Mouse (Mus musculus) embryonic facial prominence, embryonic 15.5 days (tissue): ENCODE data around the gene Syce2. TPM values are rescaled to one million over a fixed set of nuclear protein-coding genes. Genes with fewer than 3 reads are reported as not detected.

ENCODE experiments used
- ATAC-seq: fragments of 200-750 bp; cut with Nextera tagmentation; 2 replicates; pipeline ENCODE4 v1.8.0; 2017; ENCODE audit warnings: low read depth, moderate TSS enrichment; ENCODE audit not compliant: insufficient number of reproducible peaks, low FRiP score, low TSS enrichment
- H3K27ac ChIP-seq: fragments of 300-500 bp; sonication (generic); replicated peaks from 2 replicates; pipeline ENCODE4 v1.5.1; 2015; ENCODE audit warnings: mild to moderate bottlenecking, inconsistent platforms
- H3K27me3 ChIP-seq: fragments of 300-500 bp; sonication (generic); 2 replicates; pipeline ENCODE4 v1.6.1; 2015; ENCODE audit warnings: inconsistent platforms
- H3K36me3 ChIP-seq: fragments of 300-500 bp; sonication (generic); 2 replicates; pipeline ENCODE4 v1.6.1; 2015; ENCODE audit warnings: mild to moderate bottlenecking, inconsistent platforms
- H3K4me1 ChIP-seq: fragments of 300-500 bp; sonication (generic); 2 replicates; pipeline ENCODE4 v1.6.1; 2015; ENCODE audit warnings: inconsistent platforms
- H3K4me2 ChIP-seq: fragments of 300-500 bp; sonication (generic); replicated peaks from 2 replicates; pipeline ENCODE4 v1.6.1; 2015; ENCODE audit warnings: mild to moderate bottlenecking, inconsistent platforms
- H3K4me3 ChIP-seq: fragments of 300-500 bp; sonication (generic); replicated peaks from 2 replicates; pipeline ENCODE4 v1.5.1; 2015; ENCODE audit warnings: mild to moderate bottlenecking, inconsistent platforms
- H3K9ac ChIP-seq: fragments of 300-500 bp; sonication (generic); 2 replicates; pipeline ENCODE4 v1.6.1; 2015; ENCODE audit warnings: inconsistent platforms
- H3K9me3 ChIP-seq: fragments of 300-500 bp; sonication (generic); replicated peaks from 2 replicates; pipeline ENCODE4 v1.6.1; 2016; ENCODE audit warnings: inconsistent platforms
- WGBS: fragments of 180-500 bp; shearing (Covaris S2); methylation state at CpG from one replicate; pipeline ENCODE4 v1.1.7; 2015; 5-methylcytosine and 5-hydroxymethylcytosine counted together
- polyA plus RNA-seq: library from polyadenylated mRNA; unstranded; fragments of >200 nt; fragmentation: Nextera tagmentation; extraction: Ambion mirVana; gene quantifications from 2 replicates; pipeline ENCODE4 v1.2.1, GENCODE M21; 2015

The Syce2 gene
- polyA plus RNA-seq, 1 experiment from 2014 or later: 72.9 TPM

DNA sequence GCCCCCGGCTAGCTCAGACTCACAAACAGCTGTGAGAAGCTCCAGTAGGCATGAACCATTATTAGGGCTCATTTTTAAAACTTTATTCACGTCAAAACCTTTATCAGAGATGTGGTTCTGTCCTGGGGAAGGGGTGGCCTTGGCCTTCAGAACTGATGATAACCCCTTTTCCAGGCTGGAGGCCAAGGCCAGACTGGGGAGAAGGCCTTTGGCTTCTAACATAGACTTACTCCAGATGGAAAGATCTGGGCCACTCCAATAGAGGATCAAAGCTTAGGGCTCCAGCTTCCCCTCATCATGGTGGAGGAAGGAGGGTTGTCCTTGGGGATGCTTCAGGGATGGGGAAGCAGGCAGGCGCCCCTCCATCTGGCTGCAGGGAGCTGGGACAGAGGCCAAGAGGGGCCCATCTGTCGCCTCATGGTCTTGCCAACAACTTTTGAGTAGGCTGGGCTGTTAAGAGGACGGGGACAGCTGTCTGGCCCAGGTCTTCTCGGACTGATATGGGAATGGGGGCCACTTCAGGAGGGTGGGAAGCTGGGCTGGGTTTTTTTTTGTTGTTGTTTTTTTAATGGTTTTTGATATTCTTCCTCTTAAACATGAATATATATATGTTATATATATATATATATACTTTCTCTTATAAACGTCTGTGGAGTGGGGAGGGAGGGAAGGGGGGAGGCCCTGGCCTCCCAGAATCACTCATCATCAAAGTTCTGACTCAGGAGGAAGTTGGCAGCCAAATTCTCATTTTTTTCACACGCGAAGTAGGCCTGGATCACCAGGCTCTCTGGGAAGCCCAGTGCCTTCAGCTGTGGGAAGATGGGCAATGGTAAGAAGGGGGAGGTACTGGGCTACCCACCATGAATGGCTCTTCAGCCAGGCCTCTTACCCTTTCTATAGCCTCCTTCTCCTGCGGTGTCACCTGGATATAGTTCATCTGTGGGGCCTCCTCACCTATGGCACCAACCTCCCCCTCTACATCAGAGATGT lies 36.8 kb upstream of the Syce2 start:
- no peak for ATAC-seq
- Histone ChIP-seq H3K36me3 (peaks cover 50% of the 10 kb centered on the region), H3K4me3 (no peak overlapping the region), H3K9ac (no peak overlapping the region), H3K9me3 (no peaks in the 10 kb centered on the region), H3K4me1 (peaks cover 56% of the 10 kb centered on the region), H3K27ac (peak overlapping the region; percentile 58; the same call in 1 of the 2 replicates), H3K4me2 (no peak overlapping the region), H3K27me3 (no peaks in the 10 kb centered on the region)
- 64% methylated on average over 10 of the region's 10 CpGs for WGBS

GRCm38 (mm10) chr8:84837149-84837911 lies 34.6 kb upstream of the Syce2 start:
- H3K4me3 ChIP-seq: no peak overlapping the region
- peaks cover 52% of the 10 kb centered on the region for H3K4me1 ChIP-seq
- 40% methylated on average over 8 of the region's 8 CpGs for WGBS

DNA sequence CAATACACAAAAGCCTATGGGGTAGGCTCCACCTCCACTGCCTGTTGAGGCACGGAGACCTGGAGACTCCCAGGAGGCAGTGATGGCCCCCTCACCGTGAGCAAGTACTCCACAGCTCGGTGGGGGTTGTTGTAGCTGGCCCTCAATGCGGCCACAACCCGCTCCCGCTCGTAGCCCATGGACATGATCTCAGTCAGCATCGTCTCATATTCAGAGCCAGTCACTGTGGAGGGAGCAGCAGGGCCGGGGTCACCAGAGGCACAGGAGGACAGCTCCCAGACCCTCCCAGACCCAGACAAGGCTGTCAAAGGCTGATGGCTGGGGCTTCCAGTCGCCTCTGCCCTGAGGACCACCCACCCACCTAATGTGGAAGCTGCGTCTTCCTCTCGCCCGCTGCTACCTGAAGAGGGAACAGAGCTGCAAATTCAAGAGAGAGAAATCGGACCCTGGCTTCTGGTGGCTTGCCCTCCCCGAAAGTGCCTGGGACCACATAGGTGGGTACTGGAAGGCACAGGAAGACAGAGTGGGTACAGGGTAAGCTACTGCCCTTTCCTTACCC lies 33.9 kb upstream of the Syce2 start:
- no peak overlapping the region for H3K9ac ChIP-seq
- H3K4me1 ChIP-seq: peaks cover 55% of the 10 kb centered on the region
- no peaks in the 10 kb centered on the region for H3K9me3 ChIP-seq
- no peak overlapping the region for H3K4me2 ChIP-seq
- no peak overlapping the region for H3K4me3 ChIP-seq
- peak overlapping the region; percentile 35; the same call in 1 of the 2 replicates for H3K27ac ChIP-seq
- H3K36me3 ChIP-seq: peaks cover 69% of the 10 kb centered on the region
- no peak for ATAC-seq
- WGBS: 75% methylated on average over 15 of the region's 15 CpGs
- no peaks in the 10 kb centered on the region for H3K27me3 ChIP-seq

More at GRCm38 (mm10) chr8:84837149-84837911, 34.6 kb upstream of the Syce2 start:
- no peak overlapping the region for H3K9ac ChIP-seq
- 0 out of 2 replicates have a peak, but pooled peaks have one; percentile 6 for ATAC-seq
- H3K9me3 ChIP-seq: no peaks in the 10 kb centered on the region
- no peaks in the 10 kb centered on the region for H3K27me3 ChIP-seq
- peak overlapping the region; percentile 35 for H3K27ac ChIP-seq
- no peak overlapping the region for H3K4me2 ChIP-seq
- peaks cover 63% of the 10 kb centered on the region for H3K36me3 ChIP-seq

DNA sequence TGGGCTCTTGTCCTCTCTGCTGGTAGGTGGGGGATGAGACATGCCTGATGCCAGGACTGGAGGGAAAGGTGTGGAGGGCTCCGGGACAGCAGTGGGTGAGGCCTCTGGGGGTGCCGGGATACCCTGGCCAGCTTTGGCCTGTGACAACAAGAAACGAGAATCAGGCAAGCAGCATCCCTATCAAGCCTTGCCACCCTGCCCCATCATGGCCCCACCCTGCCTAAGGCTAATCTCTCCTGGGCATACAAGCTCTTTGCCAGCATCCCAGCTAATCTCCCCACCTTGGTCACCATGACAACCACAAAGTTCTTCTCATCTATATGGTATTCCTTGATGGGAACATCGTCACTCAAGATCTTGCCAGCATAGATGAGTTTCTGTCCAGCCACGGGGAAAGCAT lies 33.4 kb upstream of the Syce2 start:
- no peak overlapping the region for H3K27ac ChIP-seq
- 87% methylated on average over 5 of the region's 5 CpGs for WGBS
- no peak overlapping the region for H3K9ac ChIP-seq
- H3K4me2 ChIP-seq: no peak overlapping the region
- no peak for ATAC-seq
- no peaks in the 10 kb centered on the region for H3K9me3 ChIP-seq
- no peaks in the 10 kb centered on the region for H3K27me3 ChIP-seq
- no peak overlapping the region for H3K4me3 ChIP-seq
- peaks cover 74% of the 10 kb centered on the region for H3K36me3 ChIP-seq
- peaks cover 55% of the 10 kb centered on the region for H3K4me1 ChIP-seq

DNA sequence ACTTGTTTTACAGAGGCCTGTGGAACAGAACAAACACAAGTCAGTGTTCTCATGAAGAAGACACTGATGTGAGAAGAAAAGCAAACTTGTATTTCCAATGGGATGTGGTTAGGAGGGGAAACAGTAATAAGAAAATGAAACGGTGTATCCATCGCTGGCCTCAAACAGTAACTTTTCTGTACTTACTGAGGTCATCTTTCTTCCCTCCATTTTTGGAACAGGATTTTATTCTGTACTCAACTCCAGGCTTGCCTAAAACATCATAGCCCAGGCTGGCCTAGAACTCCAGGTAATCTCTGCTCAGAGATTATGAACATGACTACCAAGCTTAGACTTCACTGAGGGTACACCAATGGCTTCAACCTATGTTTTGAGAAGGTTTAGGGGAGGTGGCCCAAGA lies 32.5 kb upstream of the Syce2 start:
- Histone ChIP-seq H3K9ac (peak overlapping the region; percentile 89; the same call in 1 of the 2 replicates), H3K9me3 (no peaks in the 10 kb centered on the region), H3K27me3 (no peaks in the 10 kb centered on the region), H3K4me2 (peak overlapping the region; percentile 64), H3K27ac (peak overlapping the region; percentile 92; the same call in 1 of the 2 replicates), H3K4me1 (peaks cover 55% of the 10 kb centered on the region), H3K36me3 (peaks cover 74% of the 10 kb centered on the region), H3K4me3 (peak overlapping the region; percentile 86)
- 81% methylated on average over 2 of the region's 2 CpGs for WGBS
- ATAC-seq: no peak

DNA sequence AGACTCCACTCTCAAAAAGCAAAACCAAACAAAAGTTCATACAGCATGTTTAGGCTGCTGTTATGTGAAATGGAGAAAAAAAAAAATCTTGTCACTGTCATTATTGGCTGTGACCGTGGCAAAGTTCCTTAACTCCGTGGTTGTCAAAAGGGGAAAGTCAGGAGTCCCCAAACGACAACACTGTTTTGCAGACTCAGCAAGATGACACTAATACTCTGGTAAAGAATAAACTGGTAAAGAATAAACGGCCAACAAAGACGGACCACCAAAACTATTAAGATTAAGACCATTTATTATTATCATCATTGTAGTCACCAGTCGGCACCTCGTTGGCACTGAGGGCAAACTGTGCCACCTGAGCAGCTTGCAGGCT lies 32.0 kb upstream of the Syce2 start:
- Histone ChIP-seq H3K4me3 (peak overlapping the region; percentile 86), H3K9ac (peak overlapping the region; percentile 89), H3K27me3 (no peaks in the 10 kb centered on the region), H3K4me1 (peaks cover 55% of the 10 kb centered on the region), H3K36me3 (peaks cover 74% of the 10 kb centered on the region), H3K4me2 (peak overlapping the region; percentile 64), H3K9me3 (no peaks in the 10 kb centered on the region), H3K27ac (peak overlapping the region; percentile 92)
- 2% methylated on average over 7 of the region's 7 CpGs for WGBS
- ATAC-seq: no peak

DNA sequence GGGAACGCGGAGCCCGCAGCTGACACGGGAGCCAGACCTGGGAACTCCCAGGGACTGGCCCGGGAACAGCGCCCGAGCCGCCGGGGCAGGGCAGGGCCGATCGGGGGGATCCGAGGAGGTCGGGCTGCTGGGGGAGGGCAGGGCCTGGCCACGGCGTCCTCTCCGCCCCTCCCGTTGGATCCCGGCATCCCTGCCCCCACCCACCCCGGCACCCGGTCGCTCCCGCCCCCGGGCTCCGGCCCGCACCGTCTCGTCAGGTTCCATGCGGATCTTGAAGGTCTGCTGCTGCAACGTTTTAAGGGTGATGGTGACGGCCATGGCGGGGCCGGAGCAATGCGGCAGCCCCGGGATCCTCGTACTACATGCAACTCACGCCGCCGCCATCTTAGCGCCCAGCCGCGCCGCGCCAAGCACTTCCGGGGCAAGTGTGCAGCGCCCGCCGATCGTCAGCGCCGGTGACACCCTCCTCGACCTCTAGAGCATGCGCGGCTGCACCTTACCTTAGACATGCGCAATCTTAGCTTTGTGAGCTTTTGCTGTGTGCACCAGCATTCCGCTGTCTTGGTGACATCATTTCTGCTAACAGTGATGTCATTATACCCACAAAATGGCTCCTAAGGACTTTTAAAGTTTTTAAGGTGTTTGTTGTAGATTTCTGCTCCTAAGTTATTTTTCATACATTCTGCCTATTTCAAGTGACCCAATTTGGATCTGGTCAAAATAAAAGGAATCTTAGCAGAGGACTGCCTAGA lies 31.5 kb upstream of the Syce2 start, which contains the start of gene Rad23a:
TSS of gene Rad23a (minus strand) at position 418 of the 752 bp plus-strand sequence.
- Histone ChIP-seq H3K4me3 (peak within 1 kb of the TSS; percentile 86), H3K4me1 (peaks cover 57% of the 10 kb centered on the region), H3K27me3 (no peaks in the 10 kb centered on the region), H3K27ac (peak within 1 kb of the TSS; percentile 92), H3K9ac (peak within 1 kb of the TSS; percentile 89), H3K36me3 (peaks cover 75% of the 10 kb centered on the region), H3K9me3 (no peaks in the 10 kb centered on the region), H3K4me2 (peak within 1 kb of the TSS; percentile 64)
- WGBS: under 1% methylated on average over 52 of the region's 55 CpGs
- peak; percentile 92 for ATAC-seq

GRCm38 (mm10) chr8:84841514-84841913 lies 30.4 kb upstream of the Syce2 start:
- WGBS: 60% methylated on average over 1 of the region's 1 CpGs
- H3K9me3 ChIP-seq: no peaks in the 10 kb centered on the region
- no peak overlapping the region for H3K4me3 ChIP-seq
- no peak overlapping the region; the same call in 1 of the 2 replicates for H3K4me2 ChIP-seq
- H3K27ac ChIP-seq: peak overlapping the region; percentile 3; the same call in 1 of the 2 replicates
- H3K4me1 ChIP-seq: peaks cover 53% of the 10 kb centered on the region
- no peak overlapping the region for H3K9ac ChIP-seq
- no peak for ATAC-seq
- H3K36me3 ChIP-seq: peaks cover 65% of the 10 kb centered on the region
- no peaks in the 10 kb centered on the region for H3K27me3 ChIP-seq

DNA sequence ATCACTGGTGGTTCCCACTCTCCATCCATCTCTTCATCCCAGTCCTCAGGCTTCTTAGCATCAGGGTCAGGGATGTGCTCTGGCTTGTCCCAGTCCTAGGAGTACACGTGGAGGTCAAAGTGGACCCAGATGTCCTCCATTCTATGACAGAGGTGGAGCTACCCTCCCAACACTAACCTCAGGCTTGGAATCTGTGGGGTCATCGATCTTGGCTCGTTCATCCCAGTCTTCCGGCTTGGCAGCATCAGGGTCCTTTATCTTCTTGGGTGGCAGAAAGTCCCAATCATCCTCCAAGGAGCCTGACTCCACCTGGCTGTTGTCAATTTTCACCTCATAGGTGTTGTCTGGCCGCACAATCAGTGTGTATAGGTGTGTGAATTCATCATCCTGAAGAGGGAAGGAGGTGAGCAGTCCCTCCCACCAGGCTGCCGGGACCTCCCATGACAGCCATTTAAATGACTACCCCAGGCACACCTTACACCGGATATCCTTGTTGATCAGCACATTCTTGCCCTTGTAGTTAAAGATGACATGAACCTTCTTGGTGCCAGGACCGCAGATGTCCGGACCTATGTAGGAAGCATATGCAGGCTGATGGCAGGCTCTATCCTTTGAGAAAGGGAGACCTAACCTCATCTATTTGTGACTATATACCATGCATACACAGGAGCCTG lies 27.4 kb upstream of the Syce2 start:
- H3K4me1 ChIP-seq: peaks cover 41% of the 10 kb centered on the region
- no peak for ATAC-seq
- H3K36me3 ChIP-seq: peaks cover 43% of the 10 kb centered on the region
- peak overlapping the region; percentile 29 for H3K9ac ChIP-seq
- H3K4me3 ChIP-seq: peak overlapping the region; percentile 88
- H3K27me3 ChIP-seq: no peaks in the 10 kb centered on the region
- 79% methylated on average over 9 of the region's 9 CpGs for WGBS
- H3K27ac ChIP-seq: no peak overlapping the region
- no peaks in the 10 kb centered on the region for H3K9me3 ChIP-seq
- H3K4me2 ChIP-seq: peak overlapping the region; percentile 57
